Mouse (Mus musculus): ENCODE measurements at regions not wholly inside any gene's neighbourhood (a gene's known extent, or its start where the extent isn't known, plus 50 kb on each side); places are given as distances from the start of the nearest gene placed in this dataset.

DNA sequence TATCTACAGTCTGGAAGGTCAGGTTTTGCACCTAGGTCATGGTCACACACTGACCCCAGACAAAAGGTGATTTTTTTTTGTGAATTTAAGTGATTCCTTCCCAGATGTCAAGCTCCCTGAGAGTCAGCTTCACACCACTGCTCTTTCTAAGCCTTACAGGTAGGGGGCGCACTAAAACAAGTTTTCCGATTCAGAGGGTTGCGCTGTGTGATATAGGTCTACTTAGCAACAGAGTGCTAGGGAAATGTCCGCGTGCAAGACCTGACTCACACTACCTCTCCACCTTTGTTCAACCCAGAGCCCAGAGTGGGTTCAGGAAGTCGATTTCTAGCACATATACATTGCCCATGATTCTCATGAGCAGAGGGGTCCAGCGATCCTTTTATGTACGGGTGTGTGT, 255.4 kb downstream of the Diras2 start:
- Histone ChIP-seq H3K4me3 (replicated peaks; ENCODE audit: insufficient read depth, low read depth, low read length) (peak overlapping the region; percentile 46), H3K4me1 (ENCODE audit: control insufficient read depth, insufficient read depth, low read length) (0 out of 2 replicates have a peak, but pooled peaks cover 5% of the 10 kb centered on the region), H3K27me3 (ENCODE audit: control insufficient read depth, insufficient read depth, low read length) (no peaks in the 10 kb centered on the region), H3K27ac (ENCODE audit: insufficient read depth, low read length) (no peak overlapping the region)
- DNase-seq, result peak; percentile 75 to 76
- WGBS, result 6% methylated on average over 8 of the region's 8 CpGs
- TF ChIP-seq CTCF (IDR thresholded peaks at IDR 0.05; ENCODE audit: borderline replicate concordance, insufficient read depth, low read depth, low read length), result peak; percentile 82
- TF ChIP-seq POLR2A (IDR thresholded peaks at IDR 0.05; ENCODE audit: borderline replicate concordance, insufficient read depth, low read length), result no peak

DNA sequence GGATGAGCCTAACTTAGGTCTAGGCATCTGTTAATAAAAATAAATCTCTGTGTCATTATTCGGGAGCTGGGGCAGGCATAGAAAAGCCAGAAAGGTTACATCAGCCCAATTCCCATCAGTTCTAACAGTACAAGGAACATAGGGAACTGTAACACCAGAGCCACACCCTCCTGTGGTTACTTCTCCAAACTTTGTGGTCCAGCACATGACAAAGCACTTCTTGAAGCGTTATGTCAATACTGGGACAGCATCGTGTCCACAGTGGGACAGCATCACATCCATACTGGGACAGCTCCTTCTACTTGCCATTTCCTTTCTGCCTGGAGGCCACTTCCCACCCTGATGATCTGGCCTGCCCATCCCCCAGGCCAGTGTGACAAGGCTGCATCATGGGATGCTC, 253.9 kb downstream of the Diras2 start:
- TF ChIP-seq CTCF (IDR thresholded peaks at IDR 0.05; ENCODE audit: borderline replicate concordance, insufficient read depth, low read depth, low read length), result no peak
- 0 out of 2 replicates have a peak, but pooled peaks cover 5% of the 10 kb centered on the region for H3K4me1 ChIP-seq (ENCODE audit: control insufficient read depth, insufficient read depth, low read length)
- 92% methylated on average over 3 of the region's 3 CpGs for WGBS
- no peak for DNase-seq
- H3K27ac ChIP-seq (ENCODE audit: insufficient read depth, low read length), result no peak overlapping the region
- H3K4me3 ChIP-seq (replicated peaks; ENCODE audit: insufficient read depth, low read depth, low read length), result no peak overlapping the region
- H3K27me3 ChIP-seq (ENCODE audit: control insufficient read depth, insufficient read depth, low read length), result no peaks in the 10 kb centered on the region

GRCm38 (mm10) chr13:52278831-52279230, 252.2 kb downstream of the Diras2 start:
- WGBS, result 98% methylated on average over 1 of the region's 1 CpGs
- Histone ChIP-seq H3K27ac (ENCODE audit: insufficient read depth, low read length) (no peak overlapping the region), H3K4me3 (replicated peaks; ENCODE audit: insufficient read depth, low read depth, low read length) (no peak overlapping the region), H3K4me1 (ENCODE audit: control insufficient read depth, insufficient read depth, low read length) (0 out of 2 replicates have a peak, but pooled peaks cover 5% of the 10 kb centered on the region), H3K27me3 (ENCODE audit: control insufficient read depth, insufficient read depth, low read length) (no peaks in the 10 kb centered on the region)
- no peak for TF ChIP-seq CTCF (IDR thresholded peaks at IDR 0.05; ENCODE audit: borderline replicate concordance, insufficient read depth, low read depth, low read length)
- no peak for TF ChIP-seq POLR2A (IDR thresholded peaks at IDR 0.05; ENCODE audit: borderline replicate concordance, insufficient read depth, low read length)
- no peak for DNase-seq

DNA sequence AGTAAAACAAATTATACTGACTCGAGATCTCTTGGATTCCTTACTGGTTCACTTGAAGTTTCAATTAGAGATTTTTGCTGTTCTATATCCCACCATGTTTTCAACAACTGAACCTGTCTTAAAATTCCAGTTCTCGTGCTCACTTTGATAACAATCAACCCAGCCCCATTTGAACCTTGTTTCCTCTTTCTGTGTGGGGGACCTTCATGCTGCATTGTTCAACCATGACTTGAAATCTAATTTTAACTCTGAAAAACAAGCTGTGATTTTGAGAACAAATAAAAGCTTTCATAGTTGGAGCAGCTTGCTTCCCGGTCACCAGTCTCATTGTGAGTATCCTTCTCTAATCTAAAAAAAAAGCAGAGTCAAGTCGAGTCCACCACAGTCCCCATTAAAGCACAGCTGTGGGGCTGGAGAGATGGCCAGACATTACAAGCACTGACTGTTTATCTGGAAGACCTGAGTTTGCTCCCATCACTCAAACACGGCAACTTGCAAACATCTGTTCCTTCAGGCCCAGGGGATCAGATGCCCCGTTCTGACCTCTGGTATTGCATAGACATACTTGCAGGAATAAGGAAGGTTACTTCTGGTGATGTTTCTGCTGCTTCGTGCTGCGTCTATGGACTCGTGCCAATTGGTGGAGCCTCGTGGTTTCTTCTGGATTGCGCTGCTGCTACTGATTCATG, 251.7 kb downstream of the Diras2 start:
- no peaks in the 10 kb centered on the region for H3K27me3 ChIP-seq (ENCODE audit: control insufficient read depth, insufficient read depth, low read length)
- H3K27ac ChIP-seq (ENCODE audit: insufficient read depth, low read length), result no peak overlapping the region
- 0 out of 2 replicates have a peak, but pooled peaks cover 5% of the 10 kb centered on the region for H3K4me1 ChIP-seq (ENCODE audit: control insufficient read depth, insufficient read depth, low read length)
- no peak for DNase-seq
- TF ChIP-seq POLR2A (IDR thresholded peaks at IDR 0.05; ENCODE audit: borderline replicate concordance, insufficient read depth, low read length), result no peak
- no peak for TF ChIP-seq CTCF (IDR thresholded peaks at IDR 0.05; ENCODE audit: borderline replicate concordance, insufficient read depth, low read depth, low read length)
- H3K4me3 ChIP-seq (replicated peaks; ENCODE audit: insufficient read depth, low read depth, low read length), result no peak overlapping the region
- whole genome bisulfite sequencing, result 84% methylated on average over 11 of the region's 11 CpGs

DNA sequence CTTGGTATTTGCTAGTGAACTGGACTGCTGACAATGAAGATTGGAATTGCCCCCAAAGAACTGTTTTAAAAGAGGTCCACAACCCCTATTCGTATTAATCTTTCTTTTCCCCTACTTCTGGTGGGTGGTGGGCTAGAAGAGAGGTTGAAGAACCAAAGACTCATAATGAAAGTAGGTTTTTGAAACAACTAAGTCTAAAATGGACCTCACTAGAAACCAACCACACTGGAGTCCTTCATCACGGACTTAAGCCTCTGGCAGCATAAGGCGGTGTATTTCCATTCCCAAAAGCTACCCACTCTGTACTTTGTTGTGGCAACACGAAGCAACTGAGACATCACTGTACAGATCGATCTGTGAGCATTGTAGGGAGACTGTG, 251.1 kb downstream of the Diras2 start:
- DNase-seq, result no peak

DNA sequence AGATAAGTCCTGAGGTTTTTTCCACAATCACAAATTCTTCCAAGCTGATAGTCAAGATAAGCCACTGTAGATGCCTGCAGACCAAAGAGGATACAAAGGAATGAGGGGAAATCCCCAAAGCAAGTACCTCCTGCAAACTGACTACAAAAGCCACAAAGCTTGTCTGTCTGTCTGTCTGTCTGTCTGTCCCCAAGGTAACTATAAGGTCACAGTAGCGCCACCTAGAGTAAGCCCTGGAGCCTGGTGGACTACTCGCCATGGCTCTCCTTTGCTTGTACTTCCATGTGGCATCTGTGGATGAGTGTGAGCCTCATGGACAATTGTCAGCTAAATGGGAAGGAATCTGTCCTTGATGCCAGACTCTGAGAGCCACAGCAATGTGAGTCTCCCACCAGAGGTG, 249.8 kb downstream of the Diras2 start:
- no peak for TF ChIP-seq POLR2A (IDR thresholded peaks at IDR 0.05; ENCODE audit: borderline replicate concordance, insufficient read depth, low read length)
- no peak for TF ChIP-seq CTCF (IDR thresholded peaks at IDR 0.05; ENCODE audit: borderline replicate concordance, insufficient read depth, low read depth, low read length)
- Histone ChIP-seq H3K27me3 (ENCODE audit: control insufficient read depth, insufficient read depth, low read length) (no peaks in the 10 kb centered on the region), H3K4me1 (ENCODE audit: control insufficient read depth, insufficient read depth, low read length) (0 out of 2 replicates have a peak, but pooled peaks cover 2% of the 10 kb centered on the region), H3K27ac (ENCODE audit: insufficient read depth, low read length) (no peak overlapping the region), H3K4me3 (replicated peaks; ENCODE audit: insufficient read depth, low read depth, low read length) (no peak overlapping the region)
- DNase-seq, result no peak
- 82% methylated on average over 2 of the region's 2 CpGs for WGBS

More for the DNA sequence above, 251.1 kb downstream of the Diras2 start:
- Histone ChIP-seq H3K4me3 (replicated peaks; ENCODE audit: insufficient read depth, low read depth, low read length) (no peak overlapping the region), H3K27me3 (ENCODE audit: control insufficient read depth, insufficient read depth, low read length) (no peaks in the 10 kb centered on the region), H3K27ac (ENCODE audit: insufficient read depth, low read length) (no peak overlapping the region), H3K4me1 (ENCODE audit: control insufficient read depth, insufficient read depth, low read length) (0 out of 2 replicates have a peak, but pooled peaks cover 5% of the 10 kb centered on the region)
- no peak for TF ChIP-seq POLR2A (IDR thresholded peaks at IDR 0.05; ENCODE audit: borderline replicate concordance, insufficient read depth, low read length)
- no peak for TF ChIP-seq CTCF (IDR thresholded peaks at IDR 0.05; ENCODE audit: borderline replicate concordance, insufficient read depth, low read depth, low read length)
- WGBS, result 94% methylated on average over 5 of the region's 5 CpGs

- Histone ChIP-seq H3K27me3 (ENCODE audit: control insufficient read depth, insufficient read depth, low read length) (no peaks in the 10 kb centered on the region), H3K4me1 (ENCODE audit: control insufficient read depth, insufficient read depth, low read length) (no peaks in the 10 kb centered on the region), H3K27ac (ENCODE audit: insufficient read depth, low read length) (no peak overlapping the region), H3K4me3 (replicated peaks; ENCODE audit: insufficient read depth, low read depth, low read length) (no peak overlapping the region)
- TF ChIP-seq POLR2A (IDR thresholded peaks at IDR 0.05; ENCODE audit: borderline replicate concordance, insufficient read depth, low read length), result no peak
- no peak for DNase-seq
- WGBS, result 83% methylated on average over 13 of the region's 13 CpGs
Measured at GRCm38 (mm10) chr13:52282500-52282899, 248.6 kb downstream of the Diras2 start.

DNA sequence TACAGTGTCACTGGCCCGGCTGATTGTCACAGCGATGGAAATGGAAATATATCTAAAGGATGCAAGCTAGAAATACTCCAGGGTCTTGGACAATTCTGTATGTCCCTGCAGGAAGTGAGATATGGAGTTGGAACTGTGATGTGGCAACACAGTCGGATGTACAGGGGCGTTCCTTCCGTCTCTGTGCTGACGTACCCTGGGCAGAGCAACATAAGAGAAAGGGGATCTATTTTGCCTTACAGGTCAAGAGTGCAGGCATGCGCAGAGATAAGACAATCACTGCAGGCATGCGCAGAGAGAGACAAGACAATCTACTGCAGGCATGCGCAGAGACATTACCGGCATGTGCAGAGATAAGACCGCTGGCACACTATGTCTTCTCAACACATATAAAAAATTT, 247.6 kb downstream of the Diras2 start:
- Histone ChIP-seq H3K4me1 (ENCODE audit: control insufficient read depth, insufficient read depth, low read length) (no peaks in the 10 kb centered on the region), H3K27ac (ENCODE audit: insufficient read depth, low read length) (no peak overlapping the region), H3K27me3 (ENCODE audit: control insufficient read depth, insufficient read depth, low read length) (no peaks in the 10 kb centered on the region), H3K4me3 (replicated peaks; ENCODE audit: insufficient read depth, low read depth, low read length) (no peak overlapping the region)
- no peak for DNase-seq
- WGBS, result 94% methylated on average over 11 of the region's 11 CpGs
- TF ChIP-seq CTCF (IDR thresholded peaks at IDR 0.05; ENCODE audit: borderline replicate concordance, insufficient read depth, low read depth, low read length) (no peak), POLR2A (IDR thresholded peaks at IDR 0.05; ENCODE audit: borderline replicate concordance, insufficient read depth, low read length) (no peak)
